Mouse (Mus musculus) myocyte (in vitro differentiated cells): Measurements from ENCODE around the gene Ccnd3. TPM values are rescaled to one million over a fixed set of nuclear protein-coding genes. Genes with fewer than 3 reads are reported as not detected.
A peak's percentile ranks its signal among the peaks of the same experiment; 100 is the strongest.
"Not testable (repeated sequence)": the region's sequence is repeated elsewhere in the genome, so short reads cannot be mapped to it uniquely, and the experiment has no call there.

ENCODE experiments used
- H3K27me3 ChIP-seq: one replicate; pipeline ENCODE4 v1.6.1; 2011; ENCODE audit not compliant: control insufficient read depth, insufficient read depth, insufficient read length
- H3K36me3 ChIP-seq: one replicate; pipeline ENCODE4 v1.6.1; 2011; ENCODE audit not compliant: control insufficient read depth, insufficient read depth
- H3K4me2 ChIP-seq: one replicate; pipeline ENCODE4 v1.6.1; 2011; ENCODE audit warnings: low read depth, control low read depth
- H3K4me3 ChIP-seq: one replicate; pipeline ENCODE4 v1.5.1; 2011; ENCODE audit warnings: mild to moderate bottlenecking, control low read depth, moderate library complexity
- H3K79me2 ChIP-seq: one replicate; pipeline ENCODE4 v1.6.1; 2011; ENCODE audit not compliant: control insufficient read depth, insufficient read depth
- H3ac ChIP-seq: one replicate; pipeline ENCODE4 v1.6.1; 2011; ENCODE audit not compliant: control insufficient read depth, insufficient read length
- CEBPB ChIP-seq: IDR thresholded peaks from 2 replicates; pipeline ENCODE4 v1.6.1; 2011; ENCODE audit warnings: mild to moderate bottlenecking, moderate library complexity; ENCODE audit not compliant: poor library complexity, insufficient read depth, severe bottlenecking
- E2F4 ChIP-seq: IDR thresholded peaks from one replicate; pipeline ENCODE4 v1.6.1; 2011; ENCODE audit warnings: mild to moderate bottlenecking, control low read depth, moderate library complexity; ENCODE audit not compliant: insufficient read depth
- MAX ChIP-seq: IDR thresholded peaks from one replicate; pipeline ENCODE4 v1.6.1; 2011; ENCODE audit warnings: low read depth, mild to moderate bottlenecking, control low read depth
- MYOD1 ChIP-seq, 3 experiments: IDR thresholded peaks; one replicate each; pipeline ENCODE4 v1.6.1; 2011; ENCODE audit warnings: control low read depth in 2 of 3, low read depth in 2 of 3, mild to moderate bottlenecking in 2 of 3, moderate library complexity in 1 of 3; ENCODE audit not compliant: insufficient read length in 2 of 3, control insufficient read depth in 1 of 3
- MYOG ChIP-seq, 3 experiments: IDR thresholded peaks; one replicate each; pipeline ENCODE4 v1.6.1; 2011; ENCODE audit warnings: control low read depth in 2 of 3, low read depth in 2 of 3, mild to moderate bottlenecking in 2 of 3; ENCODE audit not compliant: insufficient read length in 2 of 3, control insufficient read depth in 1 of 3, insufficient read depth in 1 of 3
- POLR2A ChIP-seq: IDR thresholded peaks from one replicate; pipeline ENCODE4 v1.6.1; 2011; ENCODE audit warnings: low read depth, mild to moderate bottlenecking, control low read depth, moderate library complexity; ENCODE audit not compliant: insufficient read length
- POLR2AphosphoS2 ChIP-seq: IDR thresholded peaks from one replicate; pipeline ENCODE4 v1.6.1; 2011; ENCODE audit warnings: low read depth, control low read depth; ENCODE audit not compliant: insufficient read length
- REST ChIP-seq: IDR thresholded peaks from one replicate; pipeline ENCODE4 v1.6.1; 2011; ENCODE audit warnings: mild to moderate bottlenecking, control low read depth, moderate library complexity; ENCODE audit not compliant: insufficient read depth, insufficient read length
- SRF ChIP-seq: IDR thresholded peaks from one replicate; pipeline ENCODE4 v1.6.1; 2011; ENCODE audit warnings: low read depth; ENCODE audit not compliant: control insufficient read depth, insufficient read length
- TCF12 ChIP-seq: IDR thresholded peaks from one replicate; pipeline ENCODE4 v1.6.1; 2011; ENCODE audit warnings: mild to moderate bottlenecking, control low read depth; ENCODE audit not compliant: poor library complexity, insufficient read depth, severe bottlenecking
- TCF3 ChIP-seq: IDR thresholded peaks from one replicate; pipeline ENCODE4 v1.6.1; 2011; ENCODE audit warnings: low read depth, control low read depth; ENCODE audit not compliant: insufficient read length
- USF1 ChIP-seq: IDR thresholded peaks from one replicate; pipeline ENCODE4 v1.6.1; 2011; ENCODE audit warnings: low read depth, mild to moderate bottlenecking, control low read depth, moderate library complexity
- polyA plus RNA-seq: library from polyadenylated mRNA; unstranded; fragments of >200 nt; fragmentation: generic; extraction: Trizol; gene quantifications from one replicate; pipeline ENCODE4 v1.2.1, GENCODE M21; 2012; ENCODE audit warnings: missing spikeins

Gene Ccnd3
- polyA plus RNA-seq, 1 experiment = 858 TPM

DNA sequence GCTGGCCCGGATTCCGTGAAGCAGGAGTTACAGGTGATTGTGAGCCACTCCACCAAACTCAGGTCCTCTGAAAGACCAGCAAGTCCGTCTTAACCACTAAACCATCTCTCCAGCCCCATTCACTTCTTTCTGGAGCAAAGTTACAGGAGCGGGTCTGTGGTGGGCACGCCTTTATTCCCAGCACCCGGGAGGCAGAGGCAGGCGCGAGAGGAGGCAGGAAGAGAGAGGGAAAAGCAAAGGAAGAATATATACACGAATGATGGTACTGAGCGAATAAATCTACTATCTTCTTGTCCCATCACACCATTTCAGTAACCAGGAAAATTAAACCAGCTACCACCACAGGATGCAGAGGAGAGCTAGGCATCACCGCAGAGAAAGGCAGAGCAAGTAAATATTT, 3.3 kb upstream of the Ccnd3 start:
- peaks cover 7% of the 10 kb centered on the region for H3K36me3 ChIP-seq
- TF ChIP-seq POLR2A = no peak
- TF ChIP-seq TCF3 = no peak
- no peak for TF ChIP-seq REST
- TF ChIP-seq E2F4 = no peak
- TF ChIP-seq MYOD1 (IDR thresholded peaks at IDR 0.05; ENCODE audit: control insufficient read depth in 1 of 3, insufficient read length in 2 of 3, low read depth in 2 of 3) = no peak
- no peak for TF ChIP-seq TCF12
- TF ChIP-seq SRF = no peak
- no peak for TF ChIP-seq MAX
- no peak for TF ChIP-seq MYOG (IDR thresholded peaks at IDR 0.05; ENCODE audit: control insufficient read depth in 1 of 3, insufficient read depth in 1 of 3, insufficient read length in 2 of 3, low read depth in 2 of 3)
- TF ChIP-seq USF1 = no peak
- TF ChIP-seq CEBPB = no peak
- TF ChIP-seq POLR2AphosphoS2 = no peak
- peak overlapping the region; percentile 87 for H3K4me2 ChIP-seq
- H3ac ChIP-seq = peak overlapping the region; percentile 17
- peak overlapping the region; percentile 59 for H3K4me3 ChIP-seq
- H3K79me2 ChIP-seq = peaks cover 5% of the 10 kb centered on the region
- no peaks in the 10 kb centered on the region for H3K27me3 ChIP-seq

DNA sequence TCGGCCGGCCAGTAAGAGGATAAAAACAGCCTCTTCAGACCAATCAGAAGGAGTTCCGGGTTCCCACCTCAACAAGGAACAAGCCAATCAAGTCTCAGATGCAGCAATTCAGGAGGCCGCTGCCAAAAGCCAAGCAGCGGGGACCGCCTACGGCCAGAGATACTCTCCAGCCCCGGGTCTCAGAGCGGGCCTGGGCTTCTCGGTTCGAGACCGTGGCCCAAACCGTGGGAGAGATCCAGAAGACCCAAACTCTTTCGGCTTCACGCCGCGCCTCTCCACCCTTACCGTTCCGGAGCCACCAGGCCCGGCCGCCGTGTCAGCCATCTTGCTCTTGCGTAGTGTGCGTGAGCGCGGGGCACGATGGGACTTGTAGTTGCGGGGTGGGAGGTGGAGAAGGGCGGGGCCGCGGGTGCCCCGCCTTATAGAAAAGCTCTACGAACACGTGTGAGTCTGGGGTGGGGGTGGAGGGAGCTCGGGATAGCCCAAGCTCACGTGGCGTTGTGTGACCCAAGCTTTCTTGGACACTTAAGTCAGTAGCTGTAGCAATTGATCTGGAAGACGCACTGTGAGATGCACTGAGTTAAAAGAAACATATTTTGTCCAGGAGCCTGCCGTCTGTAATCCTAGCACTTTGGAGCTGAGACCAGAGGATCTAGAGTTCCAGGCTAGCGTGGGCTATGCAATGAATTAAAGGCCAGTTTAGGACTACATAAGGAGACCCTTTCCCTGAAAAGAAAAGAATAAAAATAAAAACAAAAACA, 2.7 kb upstream of the Ccnd3 start, which contains the start of gene Taf8:
Gene Taf8, minus strand, starts transcription at position 347 of the 761 bp plus-strand sequence.
- peak within 1 kb of the TSS; percentile 17 for H3ac ChIP-seq
- TF ChIP-seq MYOG (IDR thresholded peaks at IDR 0.05; ENCODE audit: control insufficient read depth in 1 of 3, insufficient read depth in 1 of 3, insufficient read length in 2 of 3, low read depth in 2 of 3) (no peak), USF1 (peak; percentile 42), E2F4 (no peak), POLR2A (peak; percentile 86), CEBPB (no peak), REST (peak; percentile 28), MAX (peak; percentile 82), TCF12 (no peak), TCF3 (no peak), SRF (no peak), POLR2AphosphoS2 (peak; percentile 82), MYOD1 (IDR thresholded peaks at IDR 0.05; ENCODE audit: control insufficient read depth in 1 of 3, insufficient read length in 2 of 3, low read depth in 2 of 3) (no peak)
- no peaks in the 10 kb centered on the region for H3K27me3 ChIP-seq
- H3K4me3 ChIP-seq = peak within 1 kb of the TSS; percentile 59
- peaks cover 7% of the 10 kb centered on the region for H3K36me3 ChIP-seq
- H3K79me2 ChIP-seq = peaks cover 5% of the 10 kb centered on the region
- H3K4me2 ChIP-seq = peak within 1 kb of the TSS; percentile 91

DNA sequence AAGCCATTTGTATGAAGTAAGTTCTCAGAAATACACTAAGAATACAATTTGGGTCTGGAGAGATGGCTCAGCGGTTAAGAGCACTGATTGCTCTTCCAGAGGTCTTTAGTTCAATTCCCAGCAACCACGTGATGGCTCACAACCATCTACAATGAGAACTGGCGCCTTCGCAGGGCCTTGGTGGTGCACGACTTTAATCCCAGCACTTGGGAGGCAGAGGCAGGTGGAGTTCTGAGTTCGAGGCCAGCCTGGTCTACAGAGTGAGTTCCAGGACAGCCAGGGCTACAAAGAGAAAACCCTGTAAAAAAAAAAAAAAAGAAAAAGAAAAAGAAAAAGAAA, 2.2 kb upstream of the Ccnd3 start:
- peak overlapping the region; percentile 59 for H3K4me3 ChIP-seq
- peak overlapping the region; percentile 91 for H3K4me2 ChIP-seq
- not testable (repeated sequence) for H3K27me3 ChIP-seq, H3ac ChIP-seq, H3K36me3 ChIP-seq, H3K79me2 ChIP-seq

DNA sequence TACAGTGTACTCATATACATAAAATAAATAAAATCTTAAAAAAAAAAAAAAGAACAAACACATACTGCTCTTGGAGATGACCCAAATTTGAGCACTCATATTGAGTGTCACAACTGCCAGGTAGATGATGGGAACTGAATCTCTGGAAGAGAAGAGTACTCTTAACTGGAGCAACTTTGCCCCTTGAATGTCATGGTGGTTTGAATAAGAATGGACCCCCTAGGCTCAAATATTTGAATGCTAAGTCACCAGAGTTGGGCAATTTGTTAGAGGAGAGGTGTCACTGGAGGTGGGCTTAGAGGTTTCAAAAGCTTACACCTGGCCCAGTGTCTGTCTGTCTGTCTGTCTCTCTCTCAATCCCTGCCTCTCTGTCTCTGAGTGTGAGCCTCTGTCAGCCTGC, 1.2 kb upstream of the Ccnd3 start:
- TF ChIP-seq MYOG (IDR thresholded peaks at IDR 0.05; ENCODE audit: control insufficient read depth in 1 of 3, insufficient read depth in 1 of 3, insufficient read length in 2 of 3, low read depth in 2 of 3) (no peak), MYOD1 (IDR thresholded peaks at IDR 0.05; ENCODE audit: control insufficient read depth in 1 of 3, insufficient read length in 2 of 3, low read depth in 2 of 3) (no peak), USF1 (no peak), REST (no peak), E2F4 (no peak), MAX (no peak), POLR2AphosphoS2 (no peak), TCF12 (no peak), CEBPB (no peak), TCF3 (no peak), POLR2A (no peak), SRF (no peak)
- peaks cover 7% of the 10 kb centered on the region for H3K36me3 ChIP-seq
- no peak overlapping the region for H3K4me2 ChIP-seq
- no peak overlapping the region for H3ac ChIP-seq
- H3K4me3 ChIP-seq = no peak overlapping the region
- H3K79me2 ChIP-seq = peaks cover 5% of the 10 kb centered on the region
- H3K27me3 ChIP-seq = no peaks in the 10 kb centered on the region

DNA sequence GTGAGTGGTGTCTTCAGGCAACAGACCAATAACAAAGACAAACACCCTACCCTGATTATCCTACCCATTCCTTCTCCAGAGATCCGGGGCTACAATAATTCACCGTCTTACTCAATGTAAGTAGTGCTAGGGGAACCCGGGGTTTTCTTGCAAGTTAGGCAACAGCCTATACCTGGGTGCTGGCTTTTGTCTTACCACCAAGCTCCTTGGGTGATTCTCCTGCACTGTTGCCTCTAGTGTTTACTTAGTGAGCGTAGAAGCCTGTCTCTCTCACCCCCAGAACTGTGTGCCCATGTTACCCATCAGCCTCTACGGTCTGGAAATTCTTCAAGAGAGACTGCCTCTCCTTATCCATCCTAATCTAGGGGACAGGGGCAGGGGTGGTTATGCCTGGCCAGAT, 623 bp upstream of the Ccnd3 start:
- peak overlapping the region; percentile 95 for H3K4me2 ChIP-seq
- no peaks in the 10 kb centered on the region for H3K27me3 ChIP-seq
- H3K79me2 ChIP-seq = peaks cover 5% of the 10 kb centered on the region
- peaks cover 4% of the 10 kb centered on the region for H3K36me3 ChIP-seq
- peak overlapping the region; percentile 23 for H3K4me3 ChIP-seq
- TF ChIP-seq MYOG (IDR thresholded peaks at IDR 0.05; ENCODE audit: control insufficient read depth in 1 of 3, insufficient read depth in 1 of 3, insufficient read length in 2 of 3, low read depth in 2 of 3) (no peak), E2F4 (no peak)
- H3ac ChIP-seq = no peak overlapping the region
